ENCODE assay signal across 9 mouse cellular contexts in genomic region chr3:129680258-129680657, GRCm38 (mm10).
A peak's percentile ranks its signal among the peaks of the same experiment; 100 is the strongest.
DNase-seq lines count a peak whose midpoint lies in the region; ATAC-seq and TF ChIP-seq lines count a peak whose summit lies in the region.
"Had no signal": no experiment of that assay in that cellular context is flagged by ENCODE, and none has a peak within 500 bp of the region (broad histone marks: within the 10 kb centered on the region; RNA-seq: fewer than 3 reads in every experiment).

No protein-coding gene starts in this region.

- H3K4me3 ChIP-seq in kidney, adult 2 months (ENCODE audit: insufficient read depth, low read depth, low read length) = no peak overlapping the region

- no peak overlapping the region for H3K27ac ChIP-seq in kidney, adult 2 months (ENCODE audit: insufficient read depth, low read depth, low read length)

- TF ChIP-seq POLR2A in kidney, adult 2 months (IDR thresholded peaks at IDR 0.05; ENCODE audit: low read depth, low read length) = no peak

- no peaks in the 10 kb centered on the region for H3K27me3 ChIP-seq in kidney, adult 2 months (replicated peaks; ENCODE audit: control insufficient read depth, insufficient read depth, low read length)

- no peaks in the 10 kb centered on the region; the same call in 1 of the 2 replicates for H3K36me3 ChIP-seq in kidney, adult 2 months (ENCODE audit: control insufficient read depth, insufficient read depth, low read length)

- ATAC-seq in activated CD4-positive, CD25-positive, alpha-beta regulatory T cell, adult 4 months = no peak

- WGBS in kidney, adult 2 months = 51% methylated on average over 5 of the region's 5 CpGs

- 0 out of 2 replicates have a peak, but pooled peaks have one; percentile 6 for TF ChIP-seq CTCF in kidney, adult 2 months (conservative IDR thresholded peaks at IDR 0.05; ENCODE audit: insufficient read depth, insufficient read length, low read depth, low read length)

- peak; percentile 53 for DNase-seq in adrenal gland, postnatal 10 days
- no peak for DNase-seq in adrenal gland, postnatal 4 days (ENCODE audit: low spot score in 2 of 2)
- peak; percentile 26 for DNase-seq in kidney, adult 2 months
- DNase-seq in kidney, adult 18-20 months = no peak
- peak; percentile 19 for DNase-seq in adipocyte (ENCODE audit: low spot score)
- DNase-seq in heart, postnatal 25 days (ENCODE audit: low spot score) = peak; percentile 45
- no peak for DNase-seq in spleen, adult 12 weeks (ENCODE audit: low spot score)
- DNase-seq: cerebellum, adult 11 months had no signal

- intact Hi-C loops in heart, postnatal 25 days (cut with DNase I) = no loop called here

- no peaks in the 10 kb centered on the region for H3K4me1 ChIP-seq in kidney, adult 2 months (ENCODE audit: control insufficient read depth, insufficient read depth, low read length)

Comparison
In these comparisons a context has a peak if more than half of its experiments do, and no peak if none do; other contexts are left out.
1. DNase-seq: peak in adrenal gland, postnatal 10 days (single experiment), kidney, adult 2 months (single experiment), adipocyte (single experiment) and heart, postnatal 25 days (single experiment); none in adrenal gland, postnatal 4 days (0 of 2), kidney, adult 18-20 months (single experiment) and spleen, adult 12 weeks (single experiment).